Mouse (Mus musculus) ES-E14 (cell line): Measurements from ENCODE around the gene Olfr578. TPM values are rescaled to one million over a fixed set of nuclear protein-coding genes. Genes with fewer than 3 reads are reported as not detected.

Source experiments
- DNase-seq: peaks from one replicate; pipeline ENCODE4 v3.0.0-alpha.2; 2013; ENCODE audit warnings: low read depth, low spot score
- H3K27ac ChIP-seq: 2 replicates; pipeline ENCODE4 v1.5.1; 2012; ENCODE audit warnings: low read depth, mild to moderate bottlenecking, low read length, moderate library complexity, mixed read lengths; ENCODE audit not compliant: poor library complexity, insufficient read depth, severe bottlenecking
- H3K36me3 ChIP-seq: 2 replicates; pipeline ENCODE4 v1.6.1; 2012; ENCODE audit warnings: mild to moderate bottlenecking, low read length, moderate library complexity, mixed read lengths; ENCODE audit not compliant: control insufficient read depth, poor library complexity, insufficient read depth, severe bottlenecking
- H3K4me1 ChIP-seq, 2 experiments: fragments of 150-350 bp in 1 of 2; sonication (generic) in 1 of 2; 2 replicates each; pipeline ENCODE4 v1.6.1; 2012; ENCODE audit warnings: low read length in 2 of 2, mild to moderate bottlenecking in 1 of 2, mixed read lengths in 1 of 2; ENCODE audit not compliant: control insufficient read depth in 2 of 2, insufficient read depth in 2 of 2, poor library complexity in 1 of 2
- H3K4me3 ChIP-seq, 2 experiments: fragments of 150-350 bp in 1 of 2; sonication (generic) in 1 of 2; 2 replicates each; pipeline ENCODE4 v1.5.1; 2012; ENCODE audit warnings: low read length in 2 of 2, low read depth in 1 of 2, mild to moderate bottlenecking in 1 of 2, mixed read lengths in 1 of 2; ENCODE audit not compliant: insufficient read depth in 1 of 2, poor library complexity in 1 of 2, severe bottlenecking in 1 of 2
- H3K9ac ChIP-seq: 2 replicates; pipeline ENCODE4 v1.6.1; 2012; ENCODE audit warnings: low read depth, mild to moderate bottlenecking, low read length, mixed read lengths; ENCODE audit not compliant: poor library complexity, insufficient read depth, severe bottlenecking
- H3K9me3 ChIP-seq: fragments of 150-350 bp; sonication (generic); 2 replicates; pipeline ENCODE4 v1.6.1; 2012; ENCODE audit warnings: low read depth, mild to moderate bottlenecking, low read length; ENCODE audit not compliant: control insufficient read depth, insufficient read depth
- CHD2 ChIP-seq: IDR thresholded peaks from 2 replicates; pipeline ENCODE4 v1.6.1; 2014; ENCODE audit warnings: mild to moderate bottlenecking, low read depth, low read length, inconsistent platforms
- HCFC1 ChIP-seq: IDR thresholded peaks from 2 replicates; pipeline ENCODE4 v1.6.1; 2012; ENCODE audit warnings: low read length, inconsistent platforms, borderline replicate concordance; ENCODE audit not compliant: insufficient read depth
- MAFK ChIP-seq: IDR thresholded peaks from 2 replicates; pipeline ENCODE4 v1.6.1; 2014; ENCODE audit warnings: mild to moderate bottlenecking, low read depth, low read length, inconsistent platforms; ENCODE audit not compliant: insufficient read depth
- ZC3H11A ChIP-seq: IDR thresholded peaks from 2 replicates; pipeline ENCODE4 v1.6.1; 2012; ENCODE audit warnings: low read depth, mild to moderate bottlenecking, inconsistent platforms, low read length, borderline replicate concordance
- ZNF384 ChIP-seq: IDR thresholded peaks from 2 replicates; pipeline ENCODE4 v1.6.1; 2012; ENCODE audit warnings: low read depth, low read length, inconsistent platforms
- in situ Hi-C, 2 experiments: fragments of 600-800 bp; cut with MboI; formaldehyde crosslinking; loops; one replicate each; pipeline ENCODE4 v1.15.1; 2025; ENCODE audit warnings: low sequenced_read_pairs in 2 of 2, inconsistent platforms in 1 of 2; ENCODE audit not compliant: unreplicated experiment in 2 of 2
- total RNA-seq: library from RNA; depleted of rRNA; stranded (reverse); fragments of 300-350 nt; gene quantifications from 2 replicates; pipeline ENCODE4 v1.2.3, GENCODE M21; 2012; rRNA removed

Gene Olfr578
- not detected in 2 replicates for total RNA-seq

DNA sequence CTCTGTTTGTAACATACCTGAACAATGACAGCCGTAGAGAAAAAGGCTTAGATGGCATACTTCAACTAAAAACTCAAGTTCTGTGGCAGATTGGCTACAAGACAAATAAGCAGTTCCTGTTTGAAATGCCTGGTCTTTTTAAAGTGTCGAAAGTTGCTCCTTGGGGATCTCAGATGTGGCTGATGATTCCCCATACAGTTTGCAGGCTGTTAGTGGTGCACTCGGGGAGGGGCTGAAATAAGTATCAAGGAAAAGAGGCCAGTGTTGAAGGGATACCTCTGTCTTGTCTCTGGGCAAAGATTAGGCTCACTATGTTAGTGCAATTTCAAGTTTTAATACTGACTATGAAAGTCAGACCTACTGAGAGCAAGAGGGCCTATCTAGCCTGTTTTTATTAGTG is at the start of gene Olfr578:
Olfr578 (minus strand) TSS at position 101 of the 400 bp plus-strand sequence.
- no peaks in the 10 kb centered on the region for H3K36me3 ChIP-seq
- H3K9ac ChIP-seq = no peak within 1 kb of the TSS
- no peak within 1 kb of the TSS for H3K4me3 ChIP-seq
- TF ChIP-seq CHD2 = no peak
- in situ Hi-C loops = no loop called here
- no peaks in the 10 kb centered on the region for H3K4me1 ChIP-seq
- H3K9me3 ChIP-seq = no peaks in the 10 kb centered on the region
- DNase-seq = no peak
- H3K27ac ChIP-seq = no peak within 1 kb of the TSS

DNA sequence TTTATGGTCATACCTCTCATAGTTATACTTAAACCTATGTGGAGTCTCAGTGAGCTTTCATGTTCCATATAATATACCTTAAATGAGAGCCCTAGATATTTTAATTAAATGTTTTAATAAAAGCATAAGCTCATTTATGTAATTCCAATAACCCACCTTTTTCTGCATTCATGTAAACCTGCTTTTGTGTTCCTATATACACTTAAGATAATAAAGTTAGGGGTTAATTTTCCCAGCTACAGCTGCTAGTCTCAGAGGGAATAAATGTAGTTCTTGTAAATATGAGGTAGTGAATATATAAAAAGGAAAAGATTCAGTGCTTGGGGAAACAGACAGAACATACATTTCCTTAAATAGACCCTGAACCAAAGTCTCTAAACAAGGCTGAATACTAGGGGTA is 48.6 kb upstream of the Olfr578 start, which contains the start of gene Olfr582:
Olfr582 (plus strand) TSS at position 301 of the 400 bp plus-strand sequence.
- H3K27ac ChIP-seq = no peak within 1 kb of the TSS
- no peak for TF ChIP-seq MAFK
- no peak for TF ChIP-seq ZC3H11A
- no peak for TF ChIP-seq HCFC1
- TF ChIP-seq ZNF384 = no peak
- no peak for TF ChIP-seq CHD2
- H3K9me3 ChIP-seq = no peaks in the 10 kb centered on the region
- no peak for DNase-seq
- in situ Hi-C loops = no loop called here
- no peak within 1 kb of the TSS for H3K9ac ChIP-seq
- no peaks in the 10 kb centered on the region for H3K4me1 ChIP-seq
- no peaks in the 10 kb centered on the region for H3K36me3 ChIP-seq
- no peak within 1 kb of the TSS for H3K4me3 ChIP-seq

DNA sequence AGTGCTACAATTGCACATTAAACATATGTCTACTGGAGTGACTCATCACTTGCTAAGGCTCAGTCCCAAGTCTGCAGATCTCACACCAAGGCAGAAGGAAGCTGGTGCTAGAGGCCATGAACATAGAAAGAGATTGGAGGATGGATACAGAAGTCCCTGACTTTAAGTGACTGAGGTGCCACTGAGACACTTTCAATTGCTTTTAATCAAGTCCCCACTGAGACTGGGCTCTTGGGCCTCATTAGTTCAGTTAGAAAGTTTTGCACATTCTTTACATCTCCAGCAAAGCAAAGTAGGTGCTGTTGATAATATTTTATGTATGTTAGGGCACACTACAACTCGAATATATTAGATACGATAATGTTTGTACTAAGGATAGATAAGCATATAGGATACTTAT is 13.3 kb downstream of the Olfr578 start, which contains the start of gene Olfr577:
Olfr577 (minus strand) TSS at position 101 of the 400 bp plus-strand sequence.
- in situ Hi-C loops = no loop called here
- Histone ChIP-seq H3K4me1 (no peaks in the 10 kb centered on the region), H3K27ac (no peak within 1 kb of the TSS), H3K4me3 (no peak within 1 kb of the TSS), H3K9ac (no peak within 1 kb of the TSS), H3K9me3 (no peaks in the 10 kb centered on the region), H3K36me3 (no peaks in the 10 kb centered on the region)
- DNase-seq = no peak
- no peak for TF ChIP-seq MAFK
- no peak for TF ChIP-seq ZC3H11A
- no peak for TF ChIP-seq HCFC1
- TF ChIP-seq ZNF384 = no peak
- no peak for TF ChIP-seq CHD2

DNA sequence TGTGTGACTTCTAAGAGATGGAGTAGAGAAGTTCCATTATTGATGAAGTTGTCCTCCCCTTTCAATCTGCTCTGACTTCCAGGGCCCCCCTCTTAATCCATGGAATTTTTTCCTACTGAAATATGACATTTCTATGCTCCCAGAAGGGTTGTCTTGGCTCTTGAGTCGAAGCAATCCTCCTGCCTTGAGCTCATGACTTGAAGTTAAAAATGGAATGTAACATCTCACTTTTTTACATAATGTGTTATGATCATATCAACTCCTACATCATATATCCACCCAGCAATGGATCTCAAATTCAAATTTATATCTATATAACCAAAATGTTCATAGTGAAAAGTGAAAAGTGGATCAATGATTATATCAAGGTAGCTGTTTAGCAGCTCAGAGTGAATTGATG is 14.7 kb downstream of the Olfr578 start:
- H3K9ac ChIP-seq = no peak overlapping the region
- no peak overlapping the region for H3K4me3 ChIP-seq
- in situ Hi-C loops = no loop called here
- no peak for DNase-seq
- H3K27ac ChIP-seq = no peak overlapping the region
- no peaks in the 10 kb centered on the region for H3K4me1 ChIP-seq
- no peak for TF ChIP-seq HCFC1
- no peak for TF ChIP-seq CHD2
- no peak for TF ChIP-seq MAFK
- no peak for TF ChIP-seq ZC3H11A
- no peak for TF ChIP-seq ZNF384
- no peaks in the 10 kb centered on the region for H3K36me3 ChIP-seq
- H3K9me3 ChIP-seq = no peaks in the 10 kb centered on the region

DNA sequence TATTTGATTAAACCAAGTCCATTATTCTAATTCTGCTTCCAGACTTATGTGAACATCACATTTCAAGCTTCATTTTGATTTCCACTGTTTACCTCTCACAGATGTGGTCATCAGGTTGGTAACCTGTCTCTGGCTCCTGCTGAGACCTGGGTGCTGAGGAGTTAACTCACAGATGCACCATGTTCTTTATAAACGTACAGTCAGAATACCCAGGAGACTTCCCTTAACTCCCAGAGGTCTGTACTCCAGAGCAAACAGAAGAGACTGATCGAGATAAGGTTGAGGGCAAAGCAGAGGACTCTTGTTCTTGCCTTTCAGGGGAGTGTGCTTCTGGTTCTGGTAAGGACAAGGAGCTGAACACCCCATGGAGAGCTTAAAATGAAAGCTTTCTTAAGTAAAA is 26.8 kb downstream of the Olfr578 start, which contains the start of gene Olfr576:
Olfr576 (plus strand) TSS at position 301 of the 400 bp plus-strand sequence.
- no peaks in the 10 kb centered on the region for H3K9me3 ChIP-seq
- TF ChIP-seq HCFC1 (no peak), CHD2 (no peak), MAFK (no peak), ZC3H11A (no peak), ZNF384 (no peak)
- in situ Hi-C loops = no loop called here
- no peak for DNase-seq
- no peak within 1 kb of the TSS for H3K27ac ChIP-seq
- no peaks in the 10 kb centered on the region for H3K4me1 ChIP-seq
- H3K36me3 ChIP-seq = no peaks in the 10 kb centered on the region
- H3K9ac ChIP-seq = no peak within 1 kb of the TSS
- H3K4me3 ChIP-seq = no peak within 1 kb of the TSS
